20 mouse cellular contexts compared by ENCODE assay signal in genomic region chr13:64386048-64386447, GRCm38 (mm10). TPM values are rescaled to one million over a fixed set of nuclear protein-coding genes. Genes with fewer than 3 reads are reported as not detected.
DNase-seq lines count a peak whose midpoint lies in the region; ATAC-seq lines count a peak whose summit lies in the region.
"Had no signal": no experiment of that assay in that cellular context is flagged by ENCODE, and none has a peak within 500 bp of the region (broad histone marks: within the 10 kb centered on the region; RNA-seq: fewer than 3 reads in every experiment).

No protein-coding gene starts in this region.

- intact Hi-C loops in left cerebral cortex, postnatal 36 days (cut with DNase I), result no loop called here

- no peak overlapping the region for H3K4me3 ChIP-seq in limb, embryonic 13.5 days
- no peak overlapping the region for H3K4me3 ChIP-seq in limb, embryonic 10.5 days
- H3K4me3 ChIP-seq in kidney, embryonic 16.5 days (ENCODE audit: low read length), result no peak overlapping the region
- H3K4me3 ChIP-seq in liver, embryonic 11.5 days (ENCODE audit: low read depth, low read length), result no peak overlapping the region
- H3K4me3 ChIP-seq: heart, embryonic 10.5 days; hindbrain, embryonic 15.5 days had no signal

- no peak overlapping the region for H3K4me2 ChIP-seq in limb, embryonic 13.5 days (replicated peaks)
- H3K4me2 ChIP-seq in kidney, embryonic 16.5 days (replicated peaks; ENCODE audit: low read depth, low read length), result no peak overlapping the region
- no peak overlapping the region for H3K4me2 ChIP-seq in liver, embryonic 11.5 days
- H3K4me2 ChIP-seq: hindbrain, embryonic 15.5 days; lung, embryonic 14.5 days had no signal

- WGBS in limb, embryonic 13.5 days, result 58% methylated on average over 2 of the region's 2 CpGs
- 44% methylated on average over 2 of the region's 2 CpGs for WGBS in limb, embryonic 10.5 days
- WGBS in kidney, embryonic 16.5 days, result 34% methylated on average over 2 of the region's 2 CpGs
- 18% methylated on average over 2 of the region's 2 CpGs for WGBS in liver, embryonic 11.5 days

- no peaks in the 10 kb centered on the region for H3K27me3 ChIP-seq in limb, embryonic 13.5 days
- H3K27me3 ChIP-seq in limb, embryonic 10.5 days (ENCODE audit: low read depth, poor library complexity, severe bottlenecking), result no peaks in the 10 kb centered on the region
- H3K27me3 ChIP-seq in kidney, embryonic 16.5 days (ENCODE audit: insufficient read depth, low read length), result no peaks in the 10 kb centered on the region
- H3K27me3 ChIP-seq in liver, embryonic 11.5 days (replicated peaks; ENCODE audit: control insufficient read depth, insufficient read depth, low read length), result no peaks in the 10 kb centered on the region
- H3K27me3 ChIP-seq: hindbrain, embryonic 15.5 days had no signal

- no peaks in the 10 kb centered on the region for H3K9me3 ChIP-seq in limb, embryonic 13.5 days
- no peaks in the 10 kb centered on the region for H3K9me3 ChIP-seq in limb, embryonic 10.5 days (replicated peaks)
- no peaks in the 10 kb centered on the region for H3K9me3 ChIP-seq in kidney, embryonic 16.5 days (ENCODE audit: low read length)
- no peaks in the 10 kb centered on the region for H3K9me3 ChIP-seq in liver, embryonic 11.5 days (ENCODE audit: control insufficient read depth, low read length)
- H3K9me3 ChIP-seq: G1E; heart, embryonic 10.5 days; hindbrain, embryonic 15.5 days had no signal

- no peaks in the 10 kb centered on the region for H3K36me3 ChIP-seq in limb, embryonic 13.5 days
- H3K36me3 ChIP-seq in limb, embryonic 10.5 days, result no peaks in the 10 kb centered on the region
- H3K36me3 ChIP-seq in kidney, embryonic 16.5 days (ENCODE audit: insufficient read depth, low read length), result no peaks in the 10 kb centered on the region
- no peaks in the 10 kb centered on the region for H3K36me3 ChIP-seq in liver, embryonic 11.5 days (ENCODE audit: control insufficient read depth, insufficient read depth, low read length)
- H3K36me3 ChIP-seq: G1E; heart, embryonic 10.5 days; hindbrain, embryonic 15.5 days had no signal

- no peak overlapping the region for H3K9ac ChIP-seq in limb, embryonic 13.5 days
- no peak overlapping the region for H3K9ac ChIP-seq in kidney, embryonic 16.5 days (replicated peaks; ENCODE audit: low read length)
- H3K9ac ChIP-seq in liver, embryonic 11.5 days (ENCODE audit: low read depth, low read length), result no peak overlapping the region
- H3K9ac ChIP-seq: hindbrain, embryonic 15.5 days; lung, embryonic 14.5 days had no signal

- DNase-seq in limb, embryonic 10.5 days (ENCODE audit: low spot score), result no peak
- DNase-seq in liver, embryonic 11.5 days (ENCODE audit: low spot score), result no peak
- DNase-seq in left cerebral cortex, postnatal 36 days (ENCODE audit: low spot score in 2 of 2), result no peak
- no peak for DNase-seq in adrenal gland, adult 18-20 months (ENCODE audit: low spot score in 2 of 2)
- no peak for DNase-seq in heart, postnatal 4 days
- DNase-seq: cerebellum, adult 9-11 months; gastrocnemius, postnatal 36 days; heart, postnatal 10 days; lung, embryonic 14.5 days; midbrain, embryonic 14.5 days; spleen, adult 18-20 months; thymus, postnatal 25 days had no signal

- peak; percentile 19; the same call in 1 of the 2 replicates for ATAC-seq in limb, embryonic 13.5 days (ENCODE audit: low FRiP score, low read depth)
- ATAC-seq in kidney, embryonic 16.5 days (ENCODE audit: low FRiP score, low TSS enrichment), result peak; percentile 49; the same call in 1 of the 2 replicates
- peak; percentile 83 for ATAC-seq in liver, embryonic 11.5 days (replicated peaks; ENCODE audit: low FRiP score)
- 0 out of 2 replicates have a peak, but pooled peaks have one; percentile 44 for ATAC-seq in megakaryocyte-erythroid progenitor cell, adult 5-6 weeks (replicated peaks; ENCODE audit: low FRiP score, low TSS enrichment, poor library complexity, severe bottlenecking)
- ATAC-seq: CD4-positive, CD25-positive, alpha-beta regulatory T cell, adult 4 months had no signal

- no peak overlapping the region for H3K27ac ChIP-seq in limb, embryonic 13.5 days
- H3K27ac ChIP-seq in limb, embryonic 10.5 days, result no peak overlapping the region
- no peak overlapping the region for H3K27ac ChIP-seq in kidney, embryonic 16.5 days (ENCODE audit: low read length)
- H3K27ac ChIP-seq in liver, embryonic 11.5 days (ENCODE audit: low read depth, low read length), result peak overlapping the region; percentile 42; the same call in 1 of the 2 replicates
- H3K27ac ChIP-seq: heart, embryonic 10.5 days; hindbrain, embryonic 15.5 days; macrophage had no signal

- 0 out of 2 replicates have a peak, but pooled peaks cover 4% of the 10 kb centered on the region for H3K4me1 ChIP-seq in limb, embryonic 13.5 days
- H3K4me1 ChIP-seq in limb, embryonic 10.5 days, result no peaks in the 10 kb centered on the region
- H3K4me1 ChIP-seq in kidney, embryonic 16.5 days (ENCODE audit: insufficient read depth, low read length), result no peaks in the 10 kb centered on the region
- H3K4me1 ChIP-seq in liver, embryonic 11.5 days (replicated peaks; ENCODE audit: control insufficient read depth, insufficient read depth, low read length), result no peaks in the 10 kb centered on the region
- H3K4me1 ChIP-seq: hindbrain, embryonic 15.5 days had no signal

RNA-seq across cellular contexts. Expression of gene Ctsl, which starts 15.4 kb away (rescaled TPM):
- polyA plus RNA-seq in limb, embryonic 13.5 days (2015; fragmentation: Nextera tagmentation; extraction: Ambion mirVana), result 205 and 206 TPM in 2 replicates
- polyA plus RNA-seq in limb, embryonic 10.5 days (2016; fragmentation: Nextera tagmentation; extraction: Ambion mirVana), result 100 and 108 TPM in 2 replicates
- polyA plus RNA-seq in kidney, embryonic 16.5 days (2015; fragmentation: Nextera tagmentation; extraction: Ambion mirVana), result 382 and 413 TPM in 2 replicates
- 160 and 164 TPM in 2 replicates for polyA plus RNA-seq in liver, embryonic 11.5 days (2014; fragmentation: Nextera tagmentation; extraction: Ambion mirVana)
- 16.2 and 27.8 TPM in 2 replicates for total RNA-seq in megakaryocyte-erythroid progenitor cell, adult 5-6 weeks (2014; fragmentation: Nextera tagmentation)
- 53.0 and 118 TPM in 2 replicates for total RNA-seq in megakaryocyte-erythroid progenitor cell, adult 5-6 weeks (2017)
- total RNA-seq in left cerebral cortex, postnatal 36 days (2021), result 100 to 1,000 TPM; 136 to 140 TPM
- total RNA-seq in adrenal gland, adult 18-20 months (2021), result 100 to 1,000 TPM; 216 to 657 TPM
- total RNA-seq in heart, postnatal 4 days (2021), result 100 to 1,000 TPM; 206 to 217 TPM

RNA-seq across cellular contexts. Expression of gene Cdk20, which starts 46.1 kb away (rescaled TPM):
- 16.7 and 17.3 TPM in 2 replicates for polyA plus RNA-seq in limb, embryonic 13.5 days (2015; fragmentation: Nextera tagmentation; extraction: Ambion mirVana)
- polyA plus RNA-seq in limb, embryonic 10.5 days (2016; fragmentation: Nextera tagmentation; extraction: Ambion mirVana), result 9.0 and 11.8 TPM in 2 replicates
- 12.8 and 14.5 TPM in 2 replicates for polyA plus RNA-seq in kidney, embryonic 16.5 days (2015; fragmentation: Nextera tagmentation; extraction: Ambion mirVana)
- polyA plus RNA-seq in liver, embryonic 11.5 days (2014; fragmentation: Nextera tagmentation; extraction: Ambion mirVana), result 6.4 and 7.9 TPM in 2 replicates
- 3.7 and 4.4 TPM in 2 replicates for total RNA-seq in megakaryocyte-erythroid progenitor cell, adult 5-6 weeks (2014; fragmentation: Nextera tagmentation)
- total RNA-seq in megakaryocyte-erythroid progenitor cell, adult 5-6 weeks (2017), result 2.9 and 6.8 TPM in 2 replicates
- total RNA-seq in left cerebral cortex, postnatal 36 days (2021), result 10 to 100 TPM; 10.8 to 12.2 TPM
- 1 to 10 TPM; 3.2 to 4.4 TPM for total RNA-seq in adrenal gland, adult 18-20 months (2021)
- total RNA-seq in heart, postnatal 4 days (2021), result 1 to 10 TPM; 2.3 to 2.5 TPM

Comparison
In these comparisons a context has a peak if more than half of its experiments do, and no peak if none do; other contexts are left out.
1. ATAC-seq: peak in every context shown above with its lines; median percentile 83 in liver, embryonic 11.5 days; 49 in kidney, embryonic 16.5 days; 44 in megakaryocyte-erythroid progenitor cell, adult 5-6 weeks; 19 in limb, embryonic 13.5 days.